Mouse (Mus musculus): ENCODE measurements around the gene Rag1. TPM values are rescaled to one million over a fixed set of nuclear protein-coding genes. Genes with fewer than 3 reads are reported as not detected.
A peak's percentile ranks its signal among the peaks of the same experiment; 100 is the strongest.

The Rag1 gene
- polyA plus RNA-seq (2017; shearing (Covaris generic)): not detected

DNA sequence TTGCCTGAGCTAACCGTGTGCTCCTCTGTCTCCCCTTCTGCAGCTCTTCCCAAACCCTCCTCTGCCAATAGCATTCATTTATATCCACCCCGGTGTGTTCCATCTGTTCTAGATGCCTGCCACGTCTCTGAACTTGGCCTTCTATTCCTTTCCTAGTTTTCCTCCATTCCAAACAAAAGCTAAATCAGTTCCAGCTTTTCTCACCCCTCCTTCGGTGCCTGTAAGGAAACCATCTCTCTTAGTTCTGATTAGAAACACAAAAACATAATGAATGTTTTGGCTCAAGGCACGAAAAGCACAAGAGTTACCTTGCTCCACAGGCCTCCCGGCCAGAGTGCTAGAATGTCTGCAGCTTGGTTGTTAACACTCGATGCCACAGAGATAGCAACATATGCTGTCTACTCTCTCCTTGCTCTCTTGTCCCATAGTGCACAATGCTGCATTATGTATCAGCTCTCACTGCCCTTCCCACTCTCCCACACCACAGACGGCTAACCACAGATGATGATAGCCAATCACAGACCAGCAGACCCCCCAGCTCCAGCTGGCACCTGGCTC lies at the start of gene Rag1, which contains the start of gene B230118H07Rik:
Gene Rag1, minus strand, starts transcription at position 388 of the 558 bp plus-strand sequence.
Gene B230118H07Rik, minus strand, starts transcription at position 419 of the 558 bp plus-strand sequence.
- no peak for ATAC-seq

- ATAC-seq: no peak
Measured at GRCm38 (mm10) chr2:101695584-101695983, 46.3 kb upstream of the Rag1 start.

DNA sequence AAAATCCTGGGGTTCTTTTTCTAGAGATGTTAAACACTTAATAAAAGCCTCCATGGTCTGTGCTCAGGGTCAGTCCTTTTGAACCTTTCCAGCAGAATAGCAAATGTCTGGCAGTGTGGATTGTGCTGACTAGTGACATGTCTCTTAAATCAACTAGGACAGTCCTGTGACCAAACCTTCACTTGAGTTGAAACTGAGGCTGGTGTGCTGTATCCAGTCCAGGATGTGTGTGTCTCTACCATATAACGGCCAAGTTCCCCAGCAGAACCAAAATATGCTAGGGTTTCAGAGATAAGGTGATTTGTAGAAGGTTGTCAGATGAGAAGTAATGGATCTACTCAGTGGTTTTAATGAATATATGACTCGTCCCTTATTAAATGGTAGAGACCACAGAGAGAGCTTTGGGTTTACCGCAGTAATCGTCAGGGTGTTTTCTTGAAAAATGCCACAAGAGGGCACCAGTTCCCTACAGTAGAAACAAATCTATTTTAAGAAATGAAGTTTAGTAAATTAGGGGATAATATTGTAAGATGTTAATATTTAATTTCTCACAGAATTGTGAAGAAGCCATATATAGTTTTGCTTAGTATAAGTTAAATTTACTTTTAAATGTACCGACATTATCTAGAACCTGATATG lies 44.4 kb upstream of the Rag1 start:
- peak; percentile 53 for ATAC-seq

DNA sequence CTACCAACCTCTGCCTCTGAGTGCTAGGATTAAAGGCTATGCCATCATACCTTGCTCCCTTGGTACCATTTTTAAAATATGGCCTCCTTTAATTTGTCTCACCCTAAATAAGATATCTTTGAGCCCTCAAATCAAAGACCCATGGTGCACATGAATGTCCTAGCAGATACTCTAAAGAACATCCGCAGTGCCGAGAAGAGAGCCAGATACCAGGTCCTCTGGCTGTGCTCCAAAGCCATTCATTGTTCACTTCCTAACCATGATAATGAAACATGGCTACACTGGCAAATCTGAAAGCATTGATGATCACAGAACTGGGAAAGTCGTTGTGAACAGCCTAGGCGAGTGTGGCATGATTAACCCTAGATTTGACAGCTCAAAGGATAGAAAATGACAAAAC lies 43.7 kb upstream of the Rag1 start:
- ATAC-seq: no peak

DNA sequence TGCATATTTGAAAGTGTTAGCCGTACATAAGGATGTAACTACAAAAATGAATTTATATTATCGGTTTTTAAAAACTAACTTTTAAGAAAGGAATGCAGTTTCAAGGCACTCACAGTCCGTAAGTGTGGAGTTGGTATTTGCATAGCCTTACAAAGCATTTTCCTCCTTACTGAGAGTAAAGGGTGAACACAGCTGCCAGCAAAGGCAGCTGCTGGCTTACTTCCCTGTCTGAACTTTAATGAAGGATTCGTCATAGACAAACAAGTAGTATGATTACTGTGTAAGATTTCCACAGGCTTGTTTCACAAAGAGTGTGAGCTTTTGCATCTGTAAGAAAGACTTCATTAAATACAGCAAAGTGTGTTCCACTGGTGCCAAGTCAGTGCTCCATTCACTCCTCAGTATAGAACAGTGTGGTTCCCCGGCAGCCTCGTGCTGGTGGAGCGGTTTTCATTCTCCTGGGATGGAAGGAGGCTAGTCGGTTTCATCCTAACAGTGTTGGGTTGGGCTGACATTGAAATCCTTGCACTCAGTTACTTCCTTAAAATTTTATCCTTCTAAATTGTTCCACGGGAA lies 41.0 kb upstream of the Rag1 start:
- ATAC-seq: no peak

- no peak for ATAC-seq
Measured at GRCm38 (mm10) chr2:101688011-101688410, 38.7 kb upstream of the Rag1 start.

DNA sequence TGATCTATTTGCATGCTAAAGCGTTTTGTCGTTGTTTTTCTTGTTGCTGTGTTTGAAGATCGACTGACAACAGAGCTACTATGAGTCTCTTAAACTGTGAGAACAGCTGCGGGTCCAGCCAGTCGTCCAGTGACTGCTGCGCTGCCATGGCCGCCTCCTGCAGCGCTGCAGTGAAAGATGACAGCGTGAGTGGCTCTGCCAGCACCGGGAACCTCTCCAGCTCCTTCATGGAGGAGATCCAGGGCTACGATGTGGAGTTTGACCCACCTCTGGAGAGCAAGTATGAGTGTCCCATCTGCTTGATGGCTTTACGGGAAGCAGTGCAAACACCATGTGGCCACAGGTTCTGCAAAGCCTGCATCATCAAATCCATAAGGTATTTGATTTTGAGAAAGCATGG lies 35.1 kb upstream of the Rag1 start:
- ATAC-seq: no peak

DNA sequence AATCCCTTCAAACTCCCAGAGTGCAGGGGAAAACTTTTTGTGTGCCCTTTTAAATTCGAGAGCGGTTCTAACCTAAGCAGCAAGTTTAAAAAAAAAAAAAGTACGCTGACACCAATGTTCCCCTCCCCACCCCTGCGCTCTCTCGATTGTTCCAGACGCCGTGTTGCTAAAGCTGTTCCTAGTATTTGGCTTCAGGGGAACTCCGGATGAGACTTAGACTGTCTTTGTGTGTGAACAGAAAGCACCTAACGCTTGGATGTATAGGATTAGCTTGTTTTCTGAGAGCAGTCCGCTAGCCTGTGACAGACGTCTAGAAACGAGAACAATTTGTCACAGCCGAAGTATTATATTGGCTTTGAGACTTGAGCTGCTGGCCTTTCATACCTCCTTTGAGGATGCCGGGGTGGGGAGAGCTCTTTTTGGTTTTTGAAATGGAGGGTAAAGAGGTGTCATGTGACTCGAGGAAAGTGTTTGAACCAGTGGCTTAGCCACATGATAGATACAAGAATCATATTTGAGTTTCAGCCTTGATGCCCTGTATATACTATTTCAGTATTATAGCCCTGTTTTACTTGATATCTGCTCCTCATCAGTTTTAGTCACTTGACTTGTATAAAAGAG lies 30.0 kb upstream of the Rag1 start:
- peak; percentile 53 for ATAC-seq

GRCm38 (mm10) chr2:101678236-101679021 lies 29.1 kb upstream of the Rag1 start, which contains the start of gene Traf6:
TSS of gene Traf6 (plus strand) at chr2:101678429.
- ATAC-seq: peak; percentile 91

- ATAC-seq: no peak
Measured at GRCm38 (mm10) chr2:101673547-101673946, 24.2 kb upstream of the Rag1 start.

DNA sequence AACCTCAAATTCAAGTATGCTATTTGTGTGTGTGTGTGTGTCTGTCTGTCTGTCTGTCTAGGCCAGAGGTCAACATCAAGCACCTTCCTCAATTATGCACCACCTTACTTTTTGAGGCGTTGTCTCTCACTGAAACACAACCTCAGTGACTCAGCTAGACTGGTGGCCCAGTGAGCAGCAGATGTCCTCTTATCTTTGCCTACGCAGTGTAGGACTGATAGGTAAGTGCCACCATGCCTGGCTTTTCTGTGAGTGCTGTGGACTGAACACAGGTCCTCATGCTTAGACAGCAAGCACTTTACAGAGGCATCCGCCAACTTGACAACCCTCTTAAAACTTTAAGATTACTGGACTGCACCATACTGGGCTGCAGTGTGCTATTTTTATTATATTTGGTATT lies 19.4 kb upstream of the Rag1 start:
- ATAC-seq: no peak

GRCm38 (mm10) chr2:101665703-101666092 lies 16.4 kb upstream of the Rag1 start:
- ATAC-seq: no peak

- ATAC-seq: peak; percentile 91
Measured at GRCm38 (mm10) chr2:101665058-101665702, 15.9 kb upstream of the Rag1 start.

GRCm38 (mm10) chr2:101660536-101660935 lies 11.2 kb upstream of the Rag1 start:
- no peak for ATAC-seq

- peak; percentile 60 for ATAC-seq
Measured at GRCm38 (mm10) chr2:101652921-101653597, 3.8 kb upstream of the Rag1 start.

GRCm38 (mm10) chr2:101652204-101652920 lies 3.1 kb upstream of the Rag1 start:
- no peak for ATAC-seq

- no peak for ATAC-seq
Measured at GRCm38 (mm10) chr2:101650446-101650845, 1.1 kb upstream of the Rag1 start.

DNA sequence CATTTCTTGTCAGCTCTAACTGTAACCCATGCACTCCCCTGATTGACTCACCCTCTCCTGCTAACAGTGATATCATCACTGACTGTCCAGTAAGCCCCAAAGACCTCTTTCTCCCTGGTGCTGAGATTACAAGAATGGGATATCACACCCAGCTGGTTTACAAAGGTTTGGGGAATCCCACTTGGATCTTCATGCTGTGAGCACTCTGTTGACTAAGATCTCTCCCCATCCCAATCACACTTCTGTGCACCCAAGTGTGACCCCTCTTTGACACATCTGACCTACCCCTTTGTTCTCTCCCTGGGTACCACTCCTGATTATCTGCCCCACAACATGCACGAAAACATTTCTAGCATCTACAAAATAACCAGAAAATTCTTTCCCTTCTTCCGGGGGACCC lies 940 bp downstream of the Rag1 start:
- no peak for ATAC-seq

DNA sequence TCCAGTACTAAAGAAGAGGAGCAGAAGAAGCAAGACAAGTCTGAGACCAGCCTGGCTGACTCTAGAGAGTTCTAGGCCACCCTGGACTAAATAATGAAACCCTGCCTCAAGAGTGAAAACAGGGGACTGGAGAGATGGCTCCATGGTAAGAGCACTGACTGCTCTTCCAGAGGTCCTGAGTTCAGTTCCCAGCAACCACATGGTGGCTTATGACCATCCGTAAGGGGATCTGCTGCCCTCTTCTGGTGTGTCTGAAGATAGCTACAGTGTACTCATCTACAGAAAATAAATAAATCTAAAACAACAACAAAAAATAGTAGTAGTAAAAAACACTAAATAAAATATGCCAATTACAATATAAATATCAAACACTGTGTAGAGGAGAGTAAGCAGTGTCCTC lies 3.5 kb downstream of the Rag1 start:
- no peak for ATAC-seq

DNA sequence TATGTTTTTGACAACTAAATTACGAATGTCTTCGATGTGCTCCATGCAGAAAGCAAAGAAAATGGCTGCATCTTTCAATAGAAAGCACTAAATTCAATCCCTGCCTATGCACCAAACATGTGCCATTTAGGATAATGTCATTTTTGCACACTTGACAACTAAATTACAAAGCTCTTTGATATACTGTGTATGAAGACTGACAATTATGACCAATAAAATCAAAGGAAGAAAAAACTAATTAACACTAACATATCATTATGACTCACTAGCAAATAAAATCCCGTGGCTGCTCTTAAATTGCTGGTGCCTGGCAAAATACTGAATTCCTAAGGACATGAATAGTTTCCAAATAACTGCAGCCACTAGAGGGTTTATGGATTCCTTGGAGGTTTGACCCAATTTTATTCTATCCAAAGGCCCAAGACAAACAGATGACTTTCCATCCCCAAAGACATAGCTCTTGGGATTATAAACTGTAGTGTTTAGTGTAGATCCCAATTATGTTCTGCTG lies 9.4 kb downstream of the Rag1 start:
- no peak for ATAC-seq
